ENCODE assay signal across 8 mouse cellular contexts in genomic region chr9:88547270-88547669, GRCm38 (mm10). TPM values are rescaled to one million over a fixed set of nuclear protein-coding genes. Genes with fewer than 3 reads are reported as not detected.
DNase-seq lines count a peak whose midpoint lies in the region; ATAC-seq and TF ChIP-seq lines count a peak whose summit lies in the region.

No protein-coding gene starts in this region.

- DNase-seq in spleen, adult 12 weeks (ENCODE audit: low spot score) = peak; percentile 11
- DNase-seq in spleen, postnatal 14 days (ENCODE audit: low spot score in 2 of 2) = no peak
- peak; percentile 58 for DNase-seq in c-Kit-positive CD71-positive TER-119-negative erythroid progenitor cells, embryonic 14.5 days (ENCODE audit: low read depth)
- peak; percentile 58 for DNase-seq in forebrain, postnatal 0 days
- no peak for DNase-seq in ovary, postnatal 36 days (ENCODE audit: low spot score)

- H3K36me3 ChIP-seq in forebrain, postnatal 0 days (ENCODE audit: insufficient read depth) = no peaks in the 10 kb centered on the region
- no peaks in the 10 kb centered on the region for H3K36me3 ChIP-seq in intestine, postnatal 0 days (ENCODE audit: control insufficient read depth, insufficient read depth)
- peaks cover 3% of the 10 kb centered on the region; the same call in 1 of the 2 replicates for H3K36me3 ChIP-seq in lung, embryonic 15.5 days
- H3K36me3 ChIP-seq in neural tube, embryonic 15.5 days = peaks cover 8% of the 10 kb centered on the region; the same call in 1 of the 2 replicates

- peak; percentile 57 for TF ChIP-seq CTCF in forebrain, postnatal 0 days (IDR thresholded peaks at IDR 0.05; ENCODE audit: low read depth)
- TF ChIP-seq CTCF in intestine, postnatal 0 days (IDR thresholded peaks at IDR 0.05; ENCODE audit: low read depth) = peak; percentile 70

- ATAC-seq in forebrain, postnatal 0 days = peak; percentile 67
- peak; percentile 61 for ATAC-seq in intestine, postnatal 0 days
- peak; percentile 78; the same call in 1 of the 2 replicates for ATAC-seq in lung, embryonic 15.5 days (ENCODE audit: borderline replicate concordance, extremely low read depth, low FRiP score, low TSS enrichment)
- ATAC-seq in neural tube, embryonic 15.5 days (ENCODE audit: low FRiP score) = peak; percentile 69

- H3K9ac ChIP-seq in forebrain, postnatal 0 days = no peak overlapping the region
- no peak overlapping the region for H3K9ac ChIP-seq in intestine, postnatal 0 days (ENCODE audit: low read depth, low read length)
- H3K9ac ChIP-seq in lung, embryonic 15.5 days = peak overlapping the region; percentile 18; the same call in 1 of the 2 replicates
- H3K9ac ChIP-seq in neural tube, embryonic 15.5 days (replicated peaks) = peak overlapping the region; percentile 76; the same call in 1 of the 2 replicates

- 0 out of 2 replicates have a peak overlapping the region, but pooled peaks have one; percentile 88 for H3K27ac ChIP-seq in forebrain, postnatal 0 days (ENCODE audit: low read depth, low read length)
- H3K27ac ChIP-seq in intestine, postnatal 0 days (ENCODE audit: low read depth, low read length) = no peak overlapping the region
- H3K27ac ChIP-seq in lung, embryonic 15.5 days = peak overlapping the region; percentile 32
- peak overlapping the region; percentile 91 for H3K27ac ChIP-seq in neural tube, embryonic 15.5 days (replicated peaks)

- H3K27me3 ChIP-seq in forebrain, postnatal 0 days (ENCODE audit: insufficient read depth, low read length) = no peaks in the 10 kb centered on the region
- H3K27me3 ChIP-seq in intestine, postnatal 0 days (replicated peaks; ENCODE audit: control insufficient read depth, insufficient read depth, low read length) = no peaks in the 10 kb centered on the region
- H3K27me3 ChIP-seq in lung, embryonic 15.5 days = no peaks in the 10 kb centered on the region
- H3K27me3 ChIP-seq in neural tube, embryonic 15.5 days (replicated peaks) = no peaks in the 10 kb centered on the region

- 24% methylated on average over 7 of the region's 7 CpGs for WGBS in forebrain, postnatal 0 days
- 23% methylated on average over 7 of the region's 7 CpGs for WGBS in intestine, postnatal 0 days
- 18% methylated on average over 7 of the region's 7 CpGs for WGBS in lung, embryonic 15.5 days
- WGBS in neural tube, embryonic 15.5 days = 24% methylated on average over 7 of the region's 7 CpGs

- no peaks in the 10 kb centered on the region for H3K9me3 ChIP-seq in forebrain, postnatal 0 days (ENCODE audit: low read length)
- no peaks in the 10 kb centered on the region for H3K9me3 ChIP-seq in intestine, postnatal 0 days (ENCODE audit: control insufficient read depth)
- H3K9me3 ChIP-seq in lung, embryonic 15.5 days = no peaks in the 10 kb centered on the region
- H3K9me3 ChIP-seq in neural tube, embryonic 15.5 days (replicated peaks) = no peaks in the 10 kb centered on the region

- H3K4me3 ChIP-seq in forebrain, postnatal 0 days (ENCODE audit: low read depth, low read length) = peak overlapping the region; percentile 71
- peak overlapping the region; percentile 91 for H3K4me3 ChIP-seq in intestine, postnatal 0 days (ENCODE audit: low read depth, low read length)
- peak overlapping the region; percentile 92 for H3K4me3 ChIP-seq in lung, embryonic 15.5 days
- H3K4me3 ChIP-seq in neural tube, embryonic 15.5 days (replicated peaks) = peak overlapping the region; percentile 79

- peak overlapping the region; percentile 56 for H3K4me2 ChIP-seq in forebrain, postnatal 0 days (ENCODE audit: low read depth)
- peak overlapping the region; percentile 81 for H3K4me2 ChIP-seq in intestine, postnatal 0 days (replicated peaks; ENCODE audit: low read depth)
- H3K4me2 ChIP-seq in lung, embryonic 15.5 days = peak overlapping the region; percentile 62
- peak overlapping the region; percentile 81 for H3K4me2 ChIP-seq in neural tube, embryonic 15.5 days

- 0 out of 2 replicates have a peak, but pooled peaks cover 12% of the 10 kb centered on the region for H3K4me1 ChIP-seq in forebrain, postnatal 0 days (ENCODE audit: insufficient read depth)
- H3K4me1 ChIP-seq in intestine, postnatal 0 days (replicated peaks; ENCODE audit: control insufficient read depth, insufficient read depth, low read length) = peaks cover 9% of the 10 kb centered on the region; the same call in 1 of the 2 replicates
- peaks cover 14% of the 10 kb centered on the region for H3K4me1 ChIP-seq in lung, embryonic 15.5 days
- H3K4me1 ChIP-seq in neural tube, embryonic 15.5 days = peaks cover 27% of the 10 kb centered on the region

RNA-seq across cellular contexts. Expression of gene Zfp949, which starts 0.6 kb away (rescaled TPM):
- 18.6 and 25.0 TPM in 2 replicates for total RNA-seq in forebrain, postnatal 0 days (2014; rRNA removed)
- 9.0 and 13.5 TPM in 2 replicates for polyA plus RNA-seq in forebrain, postnatal 0 days (2015; fragmentation: Nextera tagmentation; extraction: Ambion mirVana)
- polyA plus RNA-seq in intestine, postnatal 0 days (2015; fragmentation: Nextera tagmentation; extraction: Ambion mirVana) = 3.6 and 4.7 TPM in 2 replicates
- 11.1 and 12.0 TPM in 2 replicates for polyA plus RNA-seq in lung, embryonic 15.5 days (2015; fragmentation: Nextera tagmentation; extraction: Ambion mirVana)
- 19.9 and 21.4 TPM in 2 replicates for polyA plus RNA-seq in neural tube, embryonic 15.5 days (2015; fragmentation: Nextera tagmentation; extraction: Ambion mirVana)

RNA-seq across cellular contexts. Expression of gene Trim43a, which starts 33.4 kb away (rescaled TPM):
- total RNA-seq in forebrain, postnatal 0 days (2014; rRNA removed) = 0.08 TPM in 1 of 2 replicates, not detected in the other
- 0.13 TPM in 1 of 2 replicates, not detected in the other for polyA plus RNA-seq in forebrain, postnatal 0 days (2015; fragmentation: Nextera tagmentation; extraction: Ambion mirVana)
- not detected in 2 replicates for polyA plus RNA-seq in intestine, postnatal 0 days (2015; fragmentation: Nextera tagmentation; extraction: Ambion mirVana)
- 0.12 and 0.35 TPM in 2 replicates for polyA plus RNA-seq in lung, embryonic 15.5 days (2015; fragmentation: Nextera tagmentation; extraction: Ambion mirVana)
- 0.08 and 0.20 TPM in 2 replicates for polyA plus RNA-seq in neural tube, embryonic 15.5 days (2015; fragmentation: Nextera tagmentation; extraction: Ambion mirVana)

Comparison
In these comparisons a context has a peak if more than half of its experiments do, and no peak if none do; other contexts are left out.
1. DNase-seq: peak in spleen, adult 12 weeks (single experiment), c-Kit-positive CD71-positive TER-119-negative erythroid progenitor cells, embryonic 14.5 days (single experiment) and forebrain, postnatal 0 days (single experiment); none in spleen, postnatal 14 days (0 of 2) and ovary, postnatal 36 days (single experiment).
2. H3K9ac ChIP-seq: peak in lung, embryonic 15.5 days (single experiment) and neural tube, embryonic 15.5 days (single experiment); none in forebrain, postnatal 0 days (single experiment) and intestine, postnatal 0 days (single experiment).
3. Peak in every context shown above with its lines, with median percentiles within 50 percentile points of each other: ATAC-seq, H3K4me2 ChIP-seq and H3K4me3 ChIP-seq.